Mouse (Mus musculus) lung, adult 2 months (tissue): ENCODE measurements at regions not wholly inside any gene's neighbourhood (a gene's known extent, or its start where the extent isn't known, plus 50 kb on each side); places are given as distances from the start of the nearest gene placed in this dataset.

Experiments used
- CTCF ChIP-seq: fragments of 200-500 bp; IDR thresholded peaks from 2 replicates; pipeline ENCODE4 v1.5.1; 2011; ENCODE audit warnings: mild to moderate bottlenecking, low read length, control low read depth; ENCODE audit not compliant: insufficient read depth
- POLR2A ChIP-seq: fragments of 200-500 bp; IDR thresholded peaks from 2 replicates; pipeline ENCODE4 v1.6.1; 2011; ENCODE audit warnings: low read depth, mild to moderate bottlenecking, control low read depth, low read length, borderline replicate concordance; ENCODE audit errors: extremely low read depth

DNA sequence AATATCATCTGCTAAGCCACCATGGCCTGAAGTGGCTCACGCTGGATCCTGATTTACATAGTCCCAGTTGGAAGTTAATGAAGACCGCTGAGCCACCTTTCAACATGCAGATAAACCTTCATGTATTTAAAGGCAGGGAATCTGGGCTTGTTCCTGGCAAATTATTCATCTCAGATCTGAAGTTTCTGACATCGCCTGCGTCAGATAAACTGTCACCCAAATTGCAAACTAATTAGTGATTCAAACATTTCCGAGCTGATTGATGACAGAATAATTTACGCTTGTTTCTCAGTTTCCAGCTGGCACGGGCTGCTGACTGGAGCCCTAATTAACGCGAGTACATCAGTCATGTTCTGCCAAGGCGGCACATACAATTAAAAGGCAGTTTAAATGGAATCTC, 179.3 kb upstream of the Tle4 start:
- TF ChIP-seq CTCF (no peak), POLR2A (no peak)
